Mouse (Mus musculus) frontal cortex, adult 2 months (tissue): ENCODE data around the gene Slc24a3. TPM values are rescaled to one million over a fixed set of nuclear protein-coding genes. Genes with fewer than 3 reads are reported as not detected.

Experiments used
- DNase-seq, 2 experiments: peaks; one replicate each; pipeline ENCODE4 v3.0.0; 2022; ENCODE audit warnings: low spot score in 1 of 2; ENCODE audit errors: extremely low spot score in 1 of 2
- polyA plus RNA-seq: library from polyadenylated mRNA; depleted of rRNA; stranded (reverse); fragments of >200 nt; gene quantifications from 2 replicates; pipeline ENCODE4 v1.2.3, GENCODE M21; 2012

Gene Slc24a3
- polyA plus RNA-seq, 1 experiment, result 63.8 TPM

DNA sequence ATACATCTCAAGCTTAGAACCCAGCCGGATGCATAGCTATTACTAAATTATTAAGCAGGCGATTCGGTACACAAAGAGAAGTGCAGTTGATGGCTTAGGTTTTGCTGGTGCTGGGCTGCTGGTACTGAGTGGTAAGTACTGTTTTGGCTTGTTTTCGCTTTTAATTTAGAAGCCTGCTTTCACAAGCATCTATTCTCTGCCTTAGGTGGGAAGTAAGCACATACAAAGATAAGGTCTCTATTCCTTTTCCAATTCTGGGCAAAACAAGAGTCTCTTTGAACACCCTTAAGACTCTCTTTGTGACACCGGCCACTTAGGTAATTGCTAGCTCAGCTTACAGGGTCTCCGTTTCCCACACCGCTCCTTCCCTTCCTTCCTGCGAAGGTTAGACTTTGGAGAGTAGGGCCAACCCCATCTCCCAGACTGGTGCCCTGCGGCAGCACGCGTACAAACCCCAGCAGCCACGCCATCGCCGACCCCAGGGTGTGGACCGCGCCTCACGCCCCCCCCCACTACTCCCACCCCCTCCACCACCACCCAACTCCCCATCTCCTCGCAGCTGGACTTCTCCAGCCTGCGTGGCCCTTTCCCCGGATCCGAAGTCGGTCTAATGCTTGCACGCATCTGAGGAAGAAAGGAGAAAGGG lies 507.1 kb downstream of the Slc24a3 start:
- DNase-seq, result no peak

- peak in 1 of 2 experiments; percentile 18 for DNase-seq
Observed at GRCm38 (mm10) chr2:145675142-145675755, 507.7 kb downstream of the Slc24a3 start, which contains the start of gene Rin2. Gene Rin2, plus strand, starts transcription at chr2:145675215.

GRCm38 (mm10) chr2:145675756-145676543 lies 508.4 kb downstream of the Slc24a3 start:
- DNase-seq, result peak in 1 of 2 experiments; percentile 28

- DNase-seq, result no peak
Observed at GRCm38 (mm10) chr2:145676544-145676925, 509.0 kb downstream of the Slc24a3 start.

- DNase-seq, result no peak
Observed at GRCm38 (mm10) chr2:145676936-145677335, 509.4 kb downstream of the Slc24a3 start.

GRCm38 (mm10) chr2:145680141-145680540 lies 512.6 kb downstream of the Slc24a3 start:
- no peak for DNase-seq

GRCm38 (mm10) chr2:145680762-145681161 lies 513.2 kb downstream of the Slc24a3 start:
- DNase-seq, result no peak

GRCm38 (mm10) chr2:145681626-145682025 lies 514.1 kb downstream of the Slc24a3 start:
- DNase-seq, result no peak

GRCm38 (mm10) chr2:145682924-145683323 lies 515.4 kb downstream of the Slc24a3 start:
- no peak for DNase-seq

DNA sequence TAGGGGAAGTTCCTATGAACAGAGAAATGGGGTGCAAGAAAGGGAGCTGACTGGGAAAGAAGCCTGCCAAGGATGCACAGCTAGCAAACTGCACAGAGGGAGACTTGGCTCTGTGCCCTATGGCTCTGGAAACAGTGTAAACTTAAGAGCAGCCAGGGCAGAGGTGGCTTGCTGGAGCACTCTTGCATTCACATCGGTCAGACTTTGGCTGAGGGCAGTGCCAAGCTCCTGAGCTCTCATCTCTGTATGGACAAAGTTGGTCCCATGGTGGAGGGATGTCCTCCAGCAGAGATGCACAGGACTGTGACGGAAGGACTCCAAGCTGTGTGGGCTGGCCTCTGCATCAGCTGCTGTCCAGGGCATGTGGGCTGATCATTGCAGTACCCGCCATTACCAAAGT lies 516.0 kb downstream of the Slc24a3 start:
- DNase-seq, result peak in 1 of 2 experiments; percentile 39

DNA sequence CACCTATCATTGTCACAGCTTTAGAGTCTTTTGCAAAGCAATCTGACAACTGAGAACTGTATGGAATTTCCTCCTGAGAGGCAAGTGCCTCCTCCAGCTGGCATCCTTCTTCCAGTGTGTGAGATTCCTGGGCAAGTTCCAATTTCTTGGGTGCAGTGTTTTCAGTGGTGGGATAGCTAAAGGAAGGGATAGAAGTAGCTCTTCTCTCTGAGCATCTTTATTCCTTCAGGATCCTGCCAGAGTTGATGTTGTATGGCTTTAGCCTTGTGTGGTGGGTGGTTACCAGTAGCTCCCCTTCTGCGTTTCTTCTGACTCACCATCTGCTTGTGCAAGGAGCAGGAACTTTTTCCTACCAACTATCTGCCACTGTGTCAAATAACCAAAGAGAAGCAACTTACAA lies 516.6 kb downstream of the Slc24a3 start:
- DNase-seq, result peak; percentile 52 to 76

GRCm38 (mm10) chr2:145684891-145685290 lies 517.3 kb downstream of the Slc24a3 start:
- DNase-seq, result no peak

DNA sequence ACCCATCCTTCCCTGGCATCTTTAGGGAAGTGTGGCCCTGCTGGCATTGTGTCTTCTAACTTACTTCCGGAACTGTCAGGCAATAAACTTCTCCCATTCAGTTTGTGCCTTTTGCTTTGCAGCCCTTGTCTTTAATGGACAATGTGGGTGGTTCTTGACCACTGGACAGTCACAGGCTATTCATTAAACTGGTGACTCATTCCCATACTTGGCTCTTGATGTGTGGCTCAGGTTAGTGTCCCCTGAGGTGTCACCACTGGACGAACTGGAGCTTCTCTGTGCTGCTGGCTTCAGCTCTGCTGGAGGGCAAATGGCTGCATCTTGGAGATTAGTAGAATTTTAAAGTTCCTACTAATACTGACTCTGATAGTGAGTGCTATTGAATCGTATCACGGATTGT lies 518.5 kb downstream of the Slc24a3 start:
- no peak for DNase-seq

GRCm38 (mm10) chr2:145691367-145692009 lies 523.9 kb downstream of the Slc24a3 start:
- no peak for DNase-seq
